Mouse (Mus musculus) myocyte (in vitro differentiated cells): ENCODE data around the gene Leng9.

Experiments used
- CEBPB ChIP-seq: IDR thresholded peaks from 2 replicates; pipeline ENCODE4 v1.6.1; 2011; ENCODE audit warnings: mild to moderate bottlenecking, moderate library complexity; ENCODE audit not compliant: poor library complexity, insufficient read depth, severe bottlenecking
- MAX ChIP-seq: IDR thresholded peaks from one replicate; pipeline ENCODE4 v1.6.1; 2011; ENCODE audit warnings: low read depth, mild to moderate bottlenecking, control low read depth
- MYOG ChIP-seq, 3 experiments: IDR thresholded peaks; one replicate each; pipeline ENCODE4 v1.6.1; 2011; ENCODE audit warnings: control low read depth in 2 of 3, low read depth in 2 of 3, mild to moderate bottlenecking in 2 of 3; ENCODE audit not compliant: insufficient read length in 2 of 3, control insufficient read depth in 1 of 3, insufficient read depth in 1 of 3
- POLR2A ChIP-seq: IDR thresholded peaks from one replicate; pipeline ENCODE4 v1.6.1; 2011; ENCODE audit warnings: low read depth, mild to moderate bottlenecking, control low read depth, moderate library complexity; ENCODE audit not compliant: insufficient read length
- POLR2AphosphoS2 ChIP-seq: IDR thresholded peaks from one replicate; pipeline ENCODE4 v1.6.1; 2011; ENCODE audit warnings: low read depth, control low read depth; ENCODE audit not compliant: insufficient read length
- SRF ChIP-seq: IDR thresholded peaks from one replicate; pipeline ENCODE4 v1.6.1; 2011; ENCODE audit warnings: low read depth; ENCODE audit not compliant: control insufficient read depth, insufficient read length
- TCF12 ChIP-seq: IDR thresholded peaks from one replicate; pipeline ENCODE4 v1.6.1; 2011; ENCODE audit warnings: mild to moderate bottlenecking, control low read depth; ENCODE audit not compliant: poor library complexity, insufficient read depth, severe bottlenecking
- USF1 ChIP-seq: IDR thresholded peaks from one replicate; pipeline ENCODE4 v1.6.1; 2011; ENCODE audit warnings: low read depth, mild to moderate bottlenecking, control low read depth, moderate library complexity

- TF ChIP-seq POLR2A (no peak), MYOG (IDR thresholded peaks at IDR 0.05; ENCODE audit: control insufficient read depth in 1 of 3, insufficient read depth in 1 of 3, insufficient read length in 2 of 3, low read depth in 2 of 3) (no peak), TCF12 (no peak), CEBPB (no peak), POLR2AphosphoS2 (no peak), MAX (no peak), USF1 (no peak), SRF (no peak)
Measured at GRCm38 (mm10) chr7:4142796-4143445, 7.3 kb downstream of the Leng9 start.
